Mouse (Mus musculus) limb, embryonic 10.5 days (tissue): ENCODE results near the gene 1700069L16Rik. TPM values are rescaled to one million over a fixed set of nuclear protein-coding genes. Genes with fewer than 3 reads are reported as not detected.

ENCODE experiments used
- DNase-seq: peaks from one replicate; pipeline ENCODE4 v3.0.0-alpha.2; 2017; ENCODE audit warnings: low spot score
- H3K27ac ChIP-seq: fragments of 300-500 bp; sonication (generic); 2 replicates; pipeline ENCODE4 v1.5.1; 2016; ENCODE audit warnings: mild to moderate bottlenecking
- H3K27me3 ChIP-seq: fragments of 300-500 bp; sonication (generic); 2 replicates; pipeline ENCODE4 v1.6.1; 2016; ENCODE audit warnings: low read depth, mild to moderate bottlenecking; ENCODE audit not compliant: poor library complexity, severe bottlenecking
- H3K36me3 ChIP-seq: fragments of 300-500 bp; sonication (generic); 2 replicates; pipeline ENCODE4 v1.6.1; 2016; ENCODE audit warnings: mild to moderate bottlenecking, moderate library complexity
- H3K4me1 ChIP-seq: fragments of 300-500 bp; sonication (generic); 2 replicates; pipeline ENCODE4 v1.6.1; 2016
- H3K4me3 ChIP-seq: fragments of 300-500 bp; sonication (generic); 2 replicates; pipeline ENCODE4 v1.5.1; 2016; ENCODE audit warnings: mild to moderate bottlenecking, moderate library complexity
- H3K9me3 ChIP-seq: fragments of 300-500 bp; sonication (generic); replicated peaks from 2 replicates; pipeline ENCODE4 v1.6.1; 2016; ENCODE audit warnings: mild to moderate bottlenecking
- WGBS: fragments of 180-500 bp; shearing (Covaris S2); methylation state at CpG from one replicate; pipeline ENCODE4 v1.1.7; 2016; 5-methylcytosine and 5-hydroxymethylcytosine counted together
- polyA plus RNA-seq: library from polyadenylated mRNA; unstranded; fragments of >200 nt; fragmentation: Nextera tagmentation; extraction: Ambion mirVana; gene quantifications from 2 replicates; pipeline ENCODE4 v1.2.1, GENCODE M21; 2016

The 1700069L16Rik gene
- polyA plus RNA-seq, 1 experiment from 2014 or later = not detected

- peak overlapping the region; percentile 21; the same call in 1 of the 2 replicates for H3K4me3 ChIP-seq
- H3K27ac ChIP-seq = peak overlapping the region; percentile 61; the same call in 1 of the 2 replicates
- WGBS = 54% methylated on average over 4 of the region's 4 CpGs
Measured at GRCm38 (mm10) chr5:113694000-113694399, 30.6 kb downstream of the 1700069L16Rik start.

GRCm38 (mm10) chr5:113693196-113693755 lies 31.3 kb downstream of the 1700069L16Rik start:
- 88% methylated on average over 8 of the region's 8 CpGs for WGBS
- H3K4me1 ChIP-seq = peaks cover 54% of the 10 kb centered on the region
- no peaks in the 10 kb centered on the region for H3K27me3 ChIP-seq
- H3K4me3 ChIP-seq = no peak overlapping the region
- no peak for DNase-seq
- peak overlapping the region; percentile 61; the same call in 1 of the 2 replicates for H3K27ac ChIP-seq
- H3K9me3 ChIP-seq = no peaks in the 10 kb centered on the region; the same call in 1 of the 2 replicates
- H3K36me3 ChIP-seq = no peaks in the 10 kb centered on the region

More at GRCm38 (mm10) chr5:113694000-113694399, 30.6 kb downstream of the 1700069L16Rik start:
- Histone ChIP-seq H3K27me3 (no peaks in the 10 kb centered on the region), H3K9me3 (no peaks in the 10 kb centered on the region; the same call in 1 of the 2 replicates), H3K36me3 (no peaks in the 10 kb centered on the region), H3K4me1 (peaks cover 47% of the 10 kb centered on the region)
- DNase-seq = no peak

- 99% methylated on average over 2 of the region's 2 CpGs for WGBS
- no peak for DNase-seq
- no peaks in the 10 kb centered on the region for H3K36me3 ChIP-seq
- no peak overlapping the region for H3K4me3 ChIP-seq
- no peaks in the 10 kb centered on the region; the same call in none of the 2 replicates for H3K9me3 ChIP-seq
- no peak overlapping the region for H3K27ac ChIP-seq
- no peaks in the 10 kb centered on the region for H3K27me3 ChIP-seq
- peaks cover 47% of the 10 kb centered on the region for H3K4me1 ChIP-seq
Measured at GRCm38 (mm10) chr5:113690866-113691265, 33.7 kb downstream of the 1700069L16Rik start.

GRCm38 (mm10) chr5:113690069-113690548 lies 34.5 kb downstream of the 1700069L16Rik start:
- Histone ChIP-seq H3K4me3 (no peak overlapping the region), H3K9me3 (no peaks in the 10 kb centered on the region; the same call in none of the 2 replicates), H3K36me3 (no peaks in the 10 kb centered on the region), H3K27me3 (no peaks in the 10 kb centered on the region), H3K27ac (no peak overlapping the region), H3K4me1 (peaks cover 47% of the 10 kb centered on the region)
- 80% methylated on average over 15 of the region's 15 CpGs for WGBS
- no peak for DNase-seq

GRCm38 (mm10) chr5:113687514-113687913 lies 37.1 kb downstream of the 1700069L16Rik start:
- H3K36me3 ChIP-seq = no peaks in the 10 kb centered on the region
- no peak for DNase-seq
- WGBS = 88% methylated on average over 5 of the region's 5 CpGs
- H3K4me3 ChIP-seq = no peak overlapping the region
- H3K4me1 ChIP-seq = peaks cover 47% of the 10 kb centered on the region
- no peak overlapping the region for H3K27ac ChIP-seq
- H3K27me3 ChIP-seq = no peaks in the 10 kb centered on the region
- no peaks in the 10 kb centered on the region; the same call in 1 of the 2 replicates for H3K9me3 ChIP-seq

- no peaks in the 10 kb centered on the region; the same call in 1 of the 2 replicates for H3K9me3 ChIP-seq
- H3K36me3 ChIP-seq = no peaks in the 10 kb centered on the region
- no peaks in the 10 kb centered on the region for H3K27me3 ChIP-seq
- 39% methylated on average over 5 of the region's 5 CpGs for WGBS
- no peak overlapping the region for H3K27ac ChIP-seq
- DNase-seq = no peak
- H3K4me3 ChIP-seq = no peak overlapping the region
- peaks cover 55% of the 10 kb centered on the region for H3K4me1 ChIP-seq
Measured at GRCm38 (mm10) chr5:113685471-113685870, 39.1 kb downstream of the 1700069L16Rik start.

- DNase-seq = no peak
- Histone ChIP-seq H3K27ac (no peak overlapping the region), H3K4me1 (peaks cover 43% of the 10 kb centered on the region), H3K4me3 (no peak overlapping the region), H3K36me3 (no peaks in the 10 kb centered on the region), H3K9me3 (no peaks in the 10 kb centered on the region; the same call in 1 of the 2 replicates), H3K27me3 (no peaks in the 10 kb centered on the region)
- 79% methylated on average over 5 of the region's 5 CpGs for WGBS
Measured at GRCm38 (mm10) chr5:113683246-113683645, 41.3 kb downstream of the 1700069L16Rik start.

- no peaks in the 10 kb centered on the region for H3K36me3 ChIP-seq
- WGBS = 87% methylated on average over 3 of the region's 3 CpGs
Measured at GRCm38 (mm10) chr5:113682472-113682871, 42.1 kb downstream of the 1700069L16Rik start.

GRCm38 (mm10) chr5:113681219-113681618 lies 43.4 kb downstream of the 1700069L16Rik start:
- Histone ChIP-seq H3K4me1 (peaks cover 39% of the 10 kb centered on the region), H3K36me3 (no peaks in the 10 kb centered on the region), H3K27ac (no peak overlapping the region), H3K27me3 (no peaks in the 10 kb centered on the region), H3K4me3 (no peak overlapping the region), H3K9me3 (no peaks in the 10 kb centered on the region)
- DNase-seq = no peak
- WGBS = 75% methylated on average over 14 of the region's 14 CpGs

More at GRCm38 (mm10) chr5:113682472-113682871, 42.1 kb downstream of the 1700069L16Rik start:
- no peaks in the 10 kb centered on the region; the same call in 1 of the 2 replicates for H3K9me3 ChIP-seq
- H3K27ac ChIP-seq = no peak overlapping the region
- no peak for DNase-seq
- no peak overlapping the region for H3K4me3 ChIP-seq
- peaks cover 39% of the 10 kb centered on the region for H3K4me1 ChIP-seq
- no peaks in the 10 kb centered on the region for H3K27me3 ChIP-seq

- 91% methylated on average over 4 of the region's 4 CpGs for WGBS
- H3K4me3 ChIP-seq = no peak overlapping the region
Measured at GRCm38 (mm10) chr5:113679509-113679908, 45.1 kb downstream of the 1700069L16Rik start.

GRCm38 (mm10) chr5:113678743-113679452 lies 45.7 kb downstream of the 1700069L16Rik start:
- WGBS = 86% methylated on average over 10 of the region's 10 CpGs
- no peak for DNase-seq
- no peaks in the 10 kb centered on the region for H3K27me3 ChIP-seq
- peaks cover 23% of the 10 kb centered on the region for H3K4me1 ChIP-seq
- no peak overlapping the region for H3K27ac ChIP-seq
- H3K36me3 ChIP-seq = no peaks in the 10 kb centered on the region
- no peak overlapping the region for H3K4me3 ChIP-seq
- H3K9me3 ChIP-seq = no peaks in the 10 kb centered on the region

More at GRCm38 (mm10) chr5:113679509-113679908, 45.1 kb downstream of the 1700069L16Rik start:
- Histone ChIP-seq H3K9me3 (no peaks in the 10 kb centered on the region), H3K4me1 (peaks cover 30% of the 10 kb centered on the region), H3K36me3 (no peaks in the 10 kb centered on the region), H3K27ac (no peak overlapping the region), H3K27me3 (no peaks in the 10 kb centered on the region)
- DNase-seq = no peak

GRCm38 (mm10) chr5:113677541-113677940 lies 47.0 kb downstream of the 1700069L16Rik start:
- Histone ChIP-seq H3K27me3 (no peaks in the 10 kb centered on the region), H3K36me3 (no peaks in the 10 kb centered on the region), H3K4me1 (peaks cover 11% of the 10 kb centered on the region), H3K27ac (no peak overlapping the region), H3K9me3 (no peaks in the 10 kb centered on the region), H3K4me3 (no peak overlapping the region)
- DNase-seq = no peak
- 88% methylated on average over 5 of the region's 7 CpGs for WGBS

- Histone ChIP-seq H3K27me3 (no peaks in the 10 kb centered on the region), H3K4me3 (no peak overlapping the region), H3K9me3 (no peaks in the 10 kb centered on the region), H3K4me1 (peaks cover 3% of the 10 kb centered on the region; the same call in 1 of the 2 replicates), H3K36me3 (no peaks in the 10 kb centered on the region), H3K27ac (no peak overlapping the region)
- 70% methylated on average over 7 of the region's 7 CpGs for WGBS
- DNase-seq = no peak
Measured at GRCm38 (mm10) chr5:113674851-113675250, 49.7 kb downstream of the 1700069L16Rik start.
